Mouse (Mus musculus) testis, postnatal 10 days (tissue): ENCODE data around the gene Olfr583.

Source experiments
- DNase-seq: peaks from one replicate; pipeline ENCODE4 v3.0.0; 2021; ENCODE audit warnings: low spot score

Gene Olfr583

DNA sequence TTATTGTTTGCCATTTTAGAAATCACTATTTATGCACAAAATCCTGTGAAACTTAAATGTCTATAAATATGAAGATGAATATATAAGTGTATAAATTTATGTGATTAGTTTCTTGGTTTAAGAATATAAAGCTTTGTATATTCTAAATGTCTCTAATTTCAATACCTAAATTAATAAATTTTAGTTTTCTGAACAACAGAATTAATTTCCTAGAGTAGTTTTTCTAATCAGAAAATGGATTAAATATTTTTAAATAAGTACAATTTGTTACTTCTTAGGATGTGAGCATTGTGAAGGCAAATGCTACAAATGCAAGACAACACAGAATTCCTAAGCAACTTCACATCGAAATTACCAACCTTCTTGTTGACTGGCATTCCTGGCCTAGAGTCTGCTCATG lies at the start of gene Olfr583:
Gene Olfr583, plus strand, starts transcription at position 301 of the 400 bp plus-strand sequence.
- DNase-seq: no peak

GRCm38 (mm10) chr7:103037724-103038123 lies 13.4 kb upstream of the Olfr583 start, which contains the start of gene Olfr582:
Gene Olfr582, plus strand, starts transcription at chr7:103038024.
- DNase-seq: no peak

- no peak for DNase-seq
Measured at GRCm38 (mm10) chr7:103081585-103081984, 30.5 kb downstream of the Olfr583 start, which contains the start of gene Olfr584. Gene Olfr584, plus strand, starts transcription at chr7:103081885.

GRCm38 (mm10) chr7:103097420-103097819 lies 46.3 kb downstream of the Olfr583 start, which contains the start of gene Olfr585:
Gene Olfr585, plus strand, starts transcription at chr7:103097720.
- DNase-seq: no peak
